Mouse (Mus musculus) bone marrow macrophage, adult 2 months (primary cell): ENCODE measurements around the gene Gm3500.
"Not testable (repeated sequence)": the region's sequence is repeated elsewhere in the genome, so short reads cannot be mapped to it uniquely, and the experiment has no call there.

Experiments used
- CTCF ChIP-seq: IDR thresholded peaks from 2 replicates; pipeline ENCODE4 v1.5.1; 2012; ENCODE audit warnings: low read depth, mild to moderate bottlenecking, low read length, moderate library complexity
- POLR2A ChIP-seq: IDR thresholded peaks from 2 replicates; pipeline ENCODE4 v1.6.1; 2012; ENCODE audit warnings: mild to moderate bottlenecking, low read depth, low read length, borderline replicate concordance

- TF ChIP-seq POLR2A, CTCF: not testable (repeated sequence)
These were observed 54.0 kb downstream of the Gm3500 start, which contains the start of gene Gm3542 for GRCm38 (mm10) chr14:5334828-5335227.
